Mouse (Mus musculus) liver, adult 2 months (tissue): Measurements from ENCODE around the gene Acer1.

ENCODE experiments used
- CTCF ChIP-seq: fragments of 200-500 bp; IDR thresholded peaks from 2 replicates; pipeline ENCODE4 v1.5.1; 2011; ENCODE audit warnings: low read depth, low read length, control low read depth
- POLR2A ChIP-seq: fragments of 200-500 bp; IDR thresholded peaks from 2 replicates; pipeline ENCODE4 v1.6.1; 2011; ENCODE audit warnings: low read length, control low read depth; ENCODE audit not compliant: insufficient read depth; ENCODE audit errors: extremely low read depth

DNA sequence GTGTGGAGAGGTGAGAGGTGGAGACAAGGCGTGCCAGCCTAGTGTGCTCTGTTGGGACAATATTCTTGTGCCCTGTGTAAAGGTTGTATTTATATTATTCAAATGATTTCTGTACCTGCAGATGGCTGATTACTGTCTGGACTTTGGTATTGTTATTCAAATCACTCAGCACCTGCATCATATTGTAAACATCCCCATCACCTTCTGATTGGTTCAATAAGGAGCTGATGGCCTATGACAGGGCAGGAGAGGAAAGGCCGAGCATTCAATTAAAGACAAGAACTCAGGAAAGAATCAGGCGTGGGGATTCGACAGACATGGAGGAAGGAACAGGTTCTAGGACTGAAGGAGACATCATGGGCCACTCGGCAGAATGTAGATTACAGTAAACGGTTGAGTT lies 18.3 kb downstream of the Acer1 start:
- TF ChIP-seq POLR2A (no peak), CTCF (no peak)
